12 mouse cellular contexts compared by ENCODE assay signal in the genomic region with DNA sequence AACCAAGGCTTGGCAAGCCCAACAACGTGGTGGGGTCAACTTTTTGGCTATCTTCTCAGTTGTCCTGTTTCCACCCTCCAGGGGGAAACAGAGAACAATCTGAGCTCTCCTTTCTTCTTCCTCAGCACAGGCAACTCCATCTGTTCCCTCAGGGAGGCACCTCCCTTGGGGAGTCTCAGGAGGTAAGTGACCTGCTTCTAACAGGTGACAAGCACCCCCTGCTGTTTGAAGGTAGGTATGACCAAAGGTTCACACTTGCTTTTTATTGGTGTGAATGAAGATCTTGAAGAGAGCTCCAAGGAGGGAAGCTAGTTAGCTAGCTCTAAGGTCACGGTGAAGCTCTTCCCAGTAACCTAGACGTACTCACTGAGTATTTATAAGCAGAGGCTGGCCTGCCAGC. TPM values are rescaled to one million over a fixed set of nuclear protein-coding genes. Genes with fewer than 3 reads are reported as not detected.
DNase-seq lines count a peak whose midpoint lies in the region; ATAC-seq and TF ChIP-seq lines count a peak whose summit lies in the region.
"Had no signal": no experiment of that assay in that cellular context is flagged by ENCODE, and none has a peak within 500 bp of the region (broad histone marks: within the 10 kb centered on the region; RNA-seq: fewer than 3 reads in every experiment).

No protein-coding gene starts in this region.

- no peaks in the 10 kb centered on the region for H3K36me3 ChIP-seq in forebrain, postnatal 0 days (ENCODE audit: insufficient read depth)
- H3K36me3 ChIP-seq in forebrain, embryonic 10.5 days (replicated peaks), result peaks cover 5% of the 10 kb centered on the region; the same call in 1 of the 2 replicates
- H3K36me3 ChIP-seq in lung, embryonic 14.5 days (ENCODE audit: insufficient read depth), result no peaks in the 10 kb centered on the region
- peaks cover 1% of the 10 kb centered on the region for H3K36me3 ChIP-seq in G1E (replicated peaks)
- H3K36me3 ChIP-seq: midbrain, embryonic 10.5 days had no signal

- no peak overlapping the region for H3K9ac ChIP-seq in forebrain, postnatal 0 days
- no peak overlapping the region for H3K9ac ChIP-seq in lung, embryonic 14.5 days

- no peak overlapping the region for H3K27ac ChIP-seq in forebrain, postnatal 0 days (ENCODE audit: low read depth, low read length)
- no peak overlapping the region for H3K27ac ChIP-seq in forebrain, embryonic 10.5 days
- H3K27ac ChIP-seq in lung, embryonic 14.5 days (ENCODE audit: low read depth), result no peak overlapping the region
- H3K27ac ChIP-seq: limb, embryonic 10.5 days; midbrain, embryonic 10.5 days had no signal

- 85% methylated on average over 3 of the region's 3 CpGs for WGBS in forebrain, postnatal 0 days
- 71% methylated on average over 3 of the region's 3 CpGs for WGBS in forebrain, embryonic 10.5 days
- WGBS in lung, embryonic 14.5 days, result 67% methylated on average over 3 of the region's 3 CpGs

- H3K4me2 ChIP-seq in forebrain, postnatal 0 days (ENCODE audit: low read depth), result no peak overlapping the region
- H3K4me2 ChIP-seq in lung, embryonic 14.5 days, result no peak overlapping the region

- ATAC-seq in forebrain, postnatal 0 days, result no peak
- no peak for ATAC-seq in lung, embryonic 14.5 days (ENCODE audit: insufficient read depth)
- no peak for ATAC-seq in G1E (ENCODE audit: extremely low read depth, insufficient number of reproducible peaks, low FRiP score, poor library complexity, severe bottlenecking)
- peak; percentile 57; the same call in 1 of the 2 replicates for ATAC-seq in megakaryocyte-erythroid progenitor cell, adult 5-6 weeks (replicated peaks; ENCODE audit: low FRiP score, low TSS enrichment, poor library complexity, severe bottlenecking)
- ATAC-seq: hindbrain, embryonic 16.5 days had no signal

- H3K27me3 ChIP-seq in forebrain, postnatal 0 days (ENCODE audit: insufficient read depth, low read length), result no peaks in the 10 kb centered on the region
- H3K27me3 ChIP-seq in forebrain, embryonic 10.5 days (ENCODE audit: poor library complexity, severe bottlenecking), result no peaks in the 10 kb centered on the region
- no peaks in the 10 kb centered on the region for H3K27me3 ChIP-seq in lung, embryonic 14.5 days (ENCODE audit: insufficient read depth, low read length)
- peaks cover 32% of the 10 kb centered on the region for H3K27me3 ChIP-seq in G1E (ENCODE audit: insufficient read depth, low read length)

- no peaks in the 10 kb centered on the region for H3K4me1 ChIP-seq in forebrain, postnatal 0 days (ENCODE audit: insufficient read depth)
- 0 out of 2 replicates have a peak, but pooled peaks cover 1% of the 10 kb centered on the region for H3K4me1 ChIP-seq in forebrain, embryonic 10.5 days
- H3K4me1 ChIP-seq in lung, embryonic 14.5 days (ENCODE audit: insufficient read depth), result no peaks in the 10 kb centered on the region
- H3K4me1 ChIP-seq in G1E (ENCODE audit: insufficient read depth, low read depth, low read length), result peaks cover 3% of the 10 kb centered on the region
- H3K4me1 ChIP-seq: limb, embryonic 10.5 days; midbrain, embryonic 10.5 days had no signal

- peak; percentile 17; the same call in 1 of the 2 replicates for TF ChIP-seq CTCF in forebrain, postnatal 0 days (IDR thresholded peaks at IDR 0.05; ENCODE audit: low read depth)
- TF ChIP-seq CTCF in lung, embryonic 14.5 days (IDR thresholded peaks at IDR 0.05; ENCODE audit: low read depth), result peak; percentile 44
- TF ChIP-seq CTCF in G1E (IDR thresholded peaks at IDR 0.05; ENCODE audit: low read depth, low read length), result 0 out of 2 replicates have a peak, but pooled peaks have one; percentile 2

- no peak overlapping the region for H3K4me3 ChIP-seq in forebrain, postnatal 0 days (ENCODE audit: low read depth, low read length)
- H3K4me3 ChIP-seq in forebrain, embryonic 10.5 days, result no peak overlapping the region
- no peak overlapping the region for H3K4me3 ChIP-seq in lung, embryonic 14.5 days (ENCODE audit: low read depth, low read length)
- H3K4me3 ChIP-seq in G1E (ENCODE audit: low read depth, low read length), result no peak overlapping the region
- H3K4me3 ChIP-seq: limb, embryonic 10.5 days; midbrain, embryonic 10.5 days had no signal

- DNase-seq in forebrain, postnatal 0 days, result no peak
- no peak for DNase-seq in forebrain, embryonic 10.5 days (ENCODE audit: extremely low spot score, low spot score)
- peak; percentile 20 for DNase-seq in lung, embryonic 14.5 days
- DNase-seq in lung, postnatal 4 days, result no peak
- DNase-seq in G1E (ENCODE audit: low spot score), result peak; percentile 8
- DNase-seq in adipocyte (ENCODE audit: low spot score), result no peak
- DNase-seq in right cerebral cortex, postnatal 36 days (ENCODE audit: low spot score in 2 of 2), result no peak
- DNase-seq: gastrocnemius, postnatal 25 days had no signal

- H3K9me3 ChIP-seq in forebrain, postnatal 0 days (ENCODE audit: low read length), result no peaks in the 10 kb centered on the region
- H3K9me3 ChIP-seq in forebrain, embryonic 10.5 days, result peaks cover 7% of the 10 kb centered on the region
- no peaks in the 10 kb centered on the region for H3K9me3 ChIP-seq in lung, embryonic 14.5 days (ENCODE audit: low read depth, low read length)
- H3K9me3 ChIP-seq in G1E (replicated peaks), result no peaks in the 10 kb centered on the region
- H3K9me3 ChIP-seq: limb, embryonic 10.5 days had no signal

RNA-seq across cellular contexts. Expression of gene Snrnp48, which starts 30.6 kb away (rescaled TPM):
- 14.9 and 17.1 TPM in 2 replicates for total RNA-seq in forebrain, postnatal 0 days (2014; rRNA removed)
- 16.9 and 19.1 TPM in 2 replicates for polyA plus RNA-seq in forebrain, postnatal 0 days (2015; fragmentation: Nextera tagmentation; extraction: Ambion mirVana)
- polyA plus RNA-seq in forebrain, embryonic 10.5 days (2016; fragmentation: Nextera tagmentation; extraction: Ambion mirVana), result 39.0 and 40.0 TPM in 2 replicates
- 39.1 and 40.5 TPM in 2 replicates for polyA plus RNA-seq in lung, embryonic 14.5 days (2014; fragmentation: Nextera tagmentation; extraction: Ambion mirVana)
- total RNA-seq in G1E (2014; fragmentation: Nextera tagmentation) (82.2 and 93.3 TPM in 2 replicates), G1E (2017) (85.6 and 114 TPM in 2 replicates)
- 58.5 and 64.1 TPM in 2 replicates for polyA plus RNA-seq in G1E (2012)
- 58.4 and 90.2 TPM in 2 replicates for total RNA-seq in megakaryocyte-erythroid progenitor cell, adult 5-6 weeks (2014; fragmentation: Nextera tagmentation)
- 129 and 148 TPM in 2 replicates for total RNA-seq in megakaryocyte-erythroid progenitor cell, adult 5-6 weeks (2017)

Comparison
In these comparisons a context has a peak if more than half of its experiments do, and no peak if none do; other contexts are left out.
1. DNase-seq: peak in lung, embryonic 14.5 days (single experiment) and G1E (single experiment); none in forebrain, postnatal 0 days (single experiment), forebrain, embryonic 10.5 days (single experiment), lung, postnatal 4 days (0 of 2), adipocyte (single experiment) and right cerebral cortex, postnatal 36 days (0 of 2).
2. Peak in every context shown above with its lines, with median percentiles within 50 percentile points of each other: CTCF ChIP-seq.